Mouse (Mus musculus): ENCODE results near the gene Klre1. TPM values are rescaled to one million over a fixed set of nuclear protein-coding genes. Genes with fewer than 3 reads are reported as not detected.

Klre1 gene
- 3.6 and 3.7 TPM in 2 replicates for total RNA-seq (2017)

GRCm38 (mm10) chr6:129577605-129578004 lies at the start of gene Klre1:
TSS of gene Klre1 (plus strand) at chr6:129577905.
- no peak for ATAC-seq (ENCODE audit: extremely low read depth, insufficient number of reproducible peaks, low FRiP score, poor library complexity, severe bottlenecking)

GRCm38 (mm10) chr6:129529605-129530004 lies 48.1 kb upstream of the Klre1 start:
- ATAC-seq (ENCODE audit: extremely low read depth, insufficient number of reproducible peaks, low FRiP score, poor library complexity, severe bottlenecking), result no peak

GRCm38 (mm10) chr6:129530261-129530660 lies 47.4 kb upstream of the Klre1 start:
- no peak for ATAC-seq (ENCODE audit: extremely low read depth, insufficient number of reproducible peaks, low FRiP score, poor library complexity, severe bottlenecking)

- ATAC-seq (ENCODE audit: extremely low read depth, insufficient number of reproducible peaks, low FRiP score, poor library complexity, severe bottlenecking), result 0 out of 2 replicates have a peak, but pooled peaks have one; percentile 3
These were observed 45.2 kb upstream of the Klre1 start for GRCm38 (mm10) chr6:129532556-129532941.

GRCm38 (mm10) chr6:129532942-129533860 lies 44.5 kb upstream of the Klre1 start, which contains the start of gene Gabarapl1:
TSS of gene Gabarapl1 (plus strand) at chr6:129533160.
- ATAC-seq (ENCODE audit: extremely low read depth, insufficient number of reproducible peaks, low FRiP score, poor library complexity, severe bottlenecking), result peak; percentile 54

GRCm38 (mm10) chr6:129534057-129534456 lies 43.6 kb upstream of the Klre1 start:
- ATAC-seq (ENCODE audit: extremely low read depth, insufficient number of reproducible peaks, low FRiP score, poor library complexity, severe bottlenecking), result no peak

- no peak for ATAC-seq (ENCODE audit: extremely low read depth, insufficient number of reproducible peaks, low FRiP score, poor library complexity, severe bottlenecking)
These were observed 43.0 kb upstream of the Klre1 start for GRCm38 (mm10) chr6:129534627-129535190.

GRCm38 (mm10) chr6:129535723-129536122 lies 42.0 kb upstream of the Klre1 start:
- no peak for ATAC-seq (ENCODE audit: extremely low read depth, insufficient number of reproducible peaks, low FRiP score, poor library complexity, severe bottlenecking)

- ATAC-seq (ENCODE audit: extremely low read depth, insufficient number of reproducible peaks, low FRiP score, poor library complexity, severe bottlenecking), result no peak
These were observed 39.1 kb upstream of the Klre1 start for GRCm38 (mm10) chr6:129538555-129538954.

GRCm38 (mm10) chr6:129541931-129542330 lies 35.8 kb upstream of the Klre1 start:
- no peak for ATAC-seq (ENCODE audit: extremely low read depth, insufficient number of reproducible peaks, low FRiP score, poor library complexity, severe bottlenecking)

- no peak for ATAC-seq (ENCODE audit: extremely low read depth, insufficient number of reproducible peaks, low FRiP score, poor library complexity, severe bottlenecking)
These were observed 35.2 kb upstream of the Klre1 start for GRCm38 (mm10) chr6:129542540-129542939.

- ATAC-seq (ENCODE audit: extremely low read depth, insufficient number of reproducible peaks, low FRiP score, poor library complexity, severe bottlenecking), result peak; percentile 72
These were observed 33.7 kb upstream of the Klre1 start for GRCm38 (mm10) chr6:129543709-129544606.

- ATAC-seq (ENCODE audit: extremely low read depth, insufficient number of reproducible peaks, low FRiP score, poor library complexity, severe bottlenecking), result no peak
These were observed 30.4 kb upstream of the Klre1 start for GRCm38 (mm10) chr6:129547277-129547676.

GRCm38 (mm10) chr6:129548009-129548408 lies 29.7 kb upstream of the Klre1 start:
- ATAC-seq (ENCODE audit: extremely low read depth, insufficient number of reproducible peaks, low FRiP score, poor library complexity, severe bottlenecking), result no peak

GRCm38 (mm10) chr6:129557298-129558023 lies 20.2 kb upstream of the Klre1 start:
- no peak for ATAC-seq (ENCODE audit: extremely low read depth, insufficient number of reproducible peaks, low FRiP score, poor library complexity, severe bottlenecking)

GRCm38 (mm10) chr6:129558946-129559640 lies 18.6 kb upstream of the Klre1 start:
- peak; percentile 98 for ATAC-seq (ENCODE audit: extremely low read depth, insufficient number of reproducible peaks, low FRiP score, poor library complexity, severe bottlenecking)

- ATAC-seq (ENCODE audit: extremely low read depth, insufficient number of reproducible peaks, low FRiP score, poor library complexity, severe bottlenecking), result no peak
These were observed 18.1 kb upstream of the Klre1 start for GRCm38 (mm10) chr6:129559641-129560027.

GRCm38 (mm10) chr6:129565257-129565656 lies 12.4 kb upstream of the Klre1 start:
- ATAC-seq (ENCODE audit: extremely low read depth, insufficient number of reproducible peaks, low FRiP score, poor library complexity, severe bottlenecking), result no peak
